Mouse (Mus musculus) urinary bladder, postnatal 25 days (tissue): Measurements from ENCODE around the gene Ccdc57.

Source experiments
- DNase-seq: peaks from one replicate; pipeline ENCODE4 v3.0.0; 2022; ENCODE audit warnings: low spot score

Ccdc57 gene

GRCm38 (mm10) chr11:120951731-120952730 is 19.4 kb upstream of the Ccdc57 start:
- no peak for DNase-seq

DNA sequence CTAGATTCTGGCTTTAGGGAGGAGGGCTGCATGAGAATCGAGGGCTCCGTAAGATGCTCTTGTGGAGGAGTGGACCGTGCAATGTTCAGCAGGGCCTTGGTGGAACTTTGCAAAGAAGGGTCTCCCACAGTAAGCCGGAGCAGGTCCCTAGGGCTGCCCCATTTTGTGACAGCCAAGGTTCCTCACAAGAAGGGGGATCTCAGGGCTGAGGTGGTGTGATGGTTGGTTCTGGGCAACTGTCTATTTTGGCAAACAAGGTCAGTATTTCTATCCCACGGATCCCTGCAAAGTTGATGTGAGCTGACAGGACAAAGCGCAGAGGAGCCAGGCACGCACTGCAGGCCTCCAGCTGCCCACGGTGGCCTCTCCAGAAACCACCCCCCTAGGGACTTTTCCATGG is 18.6 kb upstream of the Ccdc57 start:
- DNase-seq = no peak

DNA sequence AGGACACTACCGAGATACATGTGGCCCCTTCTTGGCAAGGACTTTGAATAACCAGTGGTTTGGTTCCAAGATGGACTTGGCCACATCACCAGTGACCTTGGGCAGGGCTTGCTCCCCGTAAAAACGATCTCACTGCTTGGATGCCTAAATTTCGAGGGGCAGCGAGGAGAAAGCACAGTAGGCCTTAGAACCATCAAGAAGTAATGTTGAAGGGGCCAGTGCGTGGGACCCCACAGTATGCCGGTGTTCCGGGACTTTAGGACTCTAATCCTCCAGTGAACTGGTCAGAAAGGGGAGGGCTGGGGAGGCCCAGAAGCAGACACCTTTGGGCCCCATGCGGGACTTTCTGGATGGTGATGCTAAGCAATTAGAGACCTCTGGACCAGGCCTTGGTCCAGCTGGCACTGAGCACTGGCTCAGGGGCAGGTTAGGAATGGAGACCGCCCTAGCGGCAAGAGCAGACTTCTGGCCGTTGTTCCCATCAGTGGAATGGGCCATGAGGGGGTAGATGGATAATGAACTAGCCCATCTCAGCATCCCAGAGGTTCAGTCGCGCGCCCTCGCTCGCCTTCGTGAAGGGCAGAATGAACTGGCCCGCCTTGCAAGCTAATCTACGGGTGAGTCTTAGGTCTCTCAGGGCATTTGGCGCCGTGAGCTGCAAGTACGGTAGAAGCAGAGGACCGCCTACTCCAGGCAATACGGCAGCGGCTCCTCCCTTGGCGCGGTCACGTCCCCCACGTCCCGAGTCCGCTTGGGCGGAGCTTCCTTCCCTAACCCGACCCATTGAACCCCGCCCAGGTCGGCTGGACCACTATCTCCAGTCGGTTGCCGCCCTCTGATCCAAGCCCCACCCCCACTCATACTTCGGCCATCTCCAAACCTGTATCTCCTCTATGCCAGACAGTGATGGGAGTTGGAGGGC is 17.9 kb upstream of the Ccdc57 start:
- peak; percentile 79 for DNase-seq

DNA sequence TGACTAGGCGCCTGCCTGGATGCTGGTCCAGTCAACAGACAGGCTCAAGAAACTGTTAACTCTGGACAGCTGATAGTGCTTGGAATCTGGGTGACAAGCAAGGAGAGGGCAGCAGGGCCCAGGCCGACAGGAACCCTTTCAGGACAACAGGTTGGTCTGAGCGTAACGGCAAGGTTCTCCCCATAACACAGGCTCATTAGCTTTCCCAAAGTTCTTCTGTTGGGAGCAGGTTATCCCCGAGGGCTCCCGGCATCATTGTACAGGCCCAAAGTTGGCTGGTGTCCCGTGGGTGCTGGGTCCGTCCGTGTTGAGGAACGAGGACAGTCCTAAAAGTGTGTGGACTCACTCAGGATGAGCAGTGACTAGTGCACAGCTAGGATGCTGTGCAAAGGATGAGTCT is 17.2 kb upstream of the Ccdc57 start:
- no peak for DNase-seq

DNA sequence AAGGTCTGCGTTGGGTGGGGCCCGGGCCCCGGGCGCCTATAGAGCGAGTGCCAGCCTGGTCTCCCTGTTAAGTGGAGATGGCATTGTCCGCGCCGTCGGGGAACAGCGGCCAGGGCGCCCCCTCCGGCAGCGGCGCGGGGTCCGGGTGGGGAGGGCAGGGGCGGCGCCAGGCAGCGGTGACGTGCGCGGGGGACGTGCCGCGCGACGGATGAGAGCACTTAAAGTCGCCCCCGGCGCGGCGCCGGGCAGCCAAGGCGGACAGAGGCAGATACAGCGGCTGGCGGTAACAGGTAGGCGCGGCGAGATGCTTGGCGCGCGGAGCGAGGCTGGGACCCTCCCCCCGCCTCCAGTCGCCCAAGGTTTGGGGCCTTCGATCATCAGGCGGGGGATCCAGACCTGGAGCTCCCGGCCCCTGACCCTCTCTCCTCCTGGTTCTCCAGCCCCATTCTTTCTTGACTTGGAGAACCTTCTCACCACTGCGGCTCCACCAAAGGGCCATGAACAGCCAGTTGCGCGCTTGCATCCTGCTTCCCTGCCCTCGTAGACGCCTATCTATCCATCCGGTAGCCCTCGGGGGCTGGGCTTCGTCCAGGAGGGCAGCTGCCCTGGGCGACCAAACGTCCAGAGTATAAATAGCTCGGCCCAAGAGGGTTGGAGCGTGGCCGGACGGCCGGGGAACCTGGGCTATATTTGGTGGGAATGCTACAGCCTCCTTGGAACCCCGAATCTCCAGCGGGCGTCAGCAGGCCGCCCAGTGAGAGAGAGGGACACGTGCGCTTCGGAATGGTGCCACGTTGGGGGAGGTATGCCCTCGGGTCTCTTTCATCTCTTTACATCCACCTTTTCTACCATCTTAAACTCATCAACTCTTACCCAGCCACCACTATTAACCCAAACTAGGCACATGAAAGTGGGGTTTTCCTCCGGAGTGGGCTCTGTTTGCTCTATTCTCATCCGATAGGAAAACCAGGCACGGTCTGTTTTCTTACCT is 16.5 kb upstream of the Ccdc57 start:
- DNase-seq = no peak

DNA sequence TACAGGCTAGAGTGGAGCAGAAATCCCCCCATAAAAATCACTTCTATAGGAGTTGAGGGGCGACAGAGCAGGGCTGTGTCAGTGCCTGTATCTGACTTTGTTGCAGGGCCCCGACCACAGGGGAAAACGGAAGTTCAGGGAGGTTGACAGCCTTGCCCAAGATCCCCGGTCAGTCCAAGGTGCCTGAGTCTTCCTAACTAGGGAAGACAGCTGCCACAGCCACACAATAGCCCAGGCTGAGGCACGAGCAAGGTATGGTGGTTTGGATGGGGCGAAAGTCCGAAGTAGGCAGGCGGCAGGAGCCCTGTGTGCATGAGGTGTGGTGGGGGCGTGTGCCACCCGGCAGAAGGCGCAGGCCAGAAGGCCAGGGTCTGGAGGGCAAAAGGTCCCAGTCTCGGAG is 15.7 kb upstream of the Ccdc57 start, which contains the start of gene Slc16a3:
Gene Slc16a3, plus strand, starts transcription at position 153 of the 400 bp plus-strand sequence.
- DNase-seq = no peak

GRCm38 (mm10) chr11:120945926-120946325 is 13.3 kb upstream of the Ccdc57 start:
- peak; percentile 50 for DNase-seq

- DNase-seq = no peak
Observed at GRCm38 (mm10) chr11:120945266-120945665, 12.6 kb upstream of the Ccdc57 start.

DNA sequence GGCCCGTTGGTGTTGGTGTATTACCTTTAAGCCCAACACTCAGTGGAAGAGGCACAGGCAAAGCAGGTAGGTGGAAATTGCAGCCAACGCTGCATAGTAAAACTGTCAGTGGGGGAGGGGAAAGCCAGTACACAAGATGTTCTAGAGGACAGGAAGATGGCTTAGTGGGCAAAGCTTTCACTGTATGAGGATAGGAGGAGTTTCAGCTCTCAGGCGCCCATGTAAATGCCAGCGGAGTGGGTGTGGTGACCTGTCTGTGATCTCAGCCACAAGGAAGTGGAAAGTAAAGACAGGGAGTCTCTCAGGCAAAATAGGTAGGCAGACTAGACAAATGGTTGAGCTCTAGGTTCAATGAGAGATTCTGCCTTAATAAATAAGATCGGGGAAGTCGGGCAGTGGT is 8.3 kb upstream of the Ccdc57 start:
- no peak for DNase-seq

- DNase-seq = no peak
Observed at GRCm38 (mm10) chr11:120939712-120940341, 7.2 kb upstream of the Ccdc57 start.

- no peak for DNase-seq
Observed at GRCm38 (mm10) chr11:120938795-120939194, 6.1 kb upstream of the Ccdc57 start.

DNA sequence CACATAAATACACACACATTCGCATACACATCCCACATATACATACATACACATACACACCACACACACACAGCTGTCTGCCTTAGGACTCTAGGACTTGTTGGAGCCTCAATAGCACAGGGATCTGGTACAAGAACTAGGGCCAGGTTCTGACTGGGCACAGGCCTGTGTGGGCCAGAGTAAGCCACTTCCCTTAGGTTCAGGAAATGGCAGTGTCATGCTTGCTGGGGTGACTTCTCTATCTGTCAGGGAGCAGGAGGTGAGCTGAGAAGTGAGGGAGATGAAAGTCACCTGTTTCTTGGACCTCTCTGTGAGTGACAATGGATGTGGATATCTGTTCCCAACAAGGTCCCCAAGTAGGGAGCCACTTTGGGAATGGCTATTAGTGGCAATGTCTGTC is 5.3 kb upstream of the Ccdc57 start:
- no peak for DNase-seq

DNA sequence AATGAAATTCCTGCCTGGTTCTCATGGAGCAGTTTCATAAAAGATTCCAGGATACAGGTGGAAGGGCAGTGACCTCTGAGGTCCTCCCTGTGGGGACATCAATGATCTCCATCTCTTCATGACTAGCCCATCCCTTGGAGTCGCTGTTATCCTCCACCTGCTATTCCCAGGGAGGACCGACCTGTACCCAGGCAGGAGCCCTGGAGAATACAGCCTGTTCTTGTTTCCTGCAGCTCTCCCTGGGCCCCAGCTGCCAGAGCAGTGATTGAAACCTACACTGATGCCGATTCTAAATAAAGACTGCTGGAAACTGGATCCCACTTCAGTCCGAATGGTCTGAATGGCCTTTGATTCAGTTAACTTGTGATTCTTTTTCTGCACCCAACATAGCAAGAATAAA is 1.2 kb downstream of the Ccdc57 start:
- no peak for DNase-seq

GRCm38 (mm10) chr11:120928468-120928867 is 4.2 kb downstream of the Ccdc57 start:
- DNase-seq = no peak

DNA sequence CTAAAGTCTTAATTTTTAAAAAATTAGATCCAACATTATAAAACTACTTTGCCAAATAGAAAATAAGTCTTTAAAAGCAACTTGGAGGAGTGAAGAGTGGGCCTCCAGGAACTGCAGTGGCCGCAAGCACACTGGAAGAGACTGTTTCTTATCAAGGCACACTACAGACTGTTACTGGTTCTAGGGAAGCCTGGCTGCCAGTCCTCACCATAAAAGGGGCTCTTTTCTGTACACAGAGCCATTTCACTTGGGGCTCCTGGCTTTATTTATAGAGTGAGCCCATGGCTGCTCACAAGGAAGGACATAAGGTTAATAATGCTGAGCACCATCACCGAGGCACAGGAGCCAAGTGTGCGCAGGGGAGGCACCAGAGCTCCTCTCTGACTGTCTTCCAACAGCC is 10.1 kb downstream of the Ccdc57 start:
- DNase-seq = no peak

DNA sequence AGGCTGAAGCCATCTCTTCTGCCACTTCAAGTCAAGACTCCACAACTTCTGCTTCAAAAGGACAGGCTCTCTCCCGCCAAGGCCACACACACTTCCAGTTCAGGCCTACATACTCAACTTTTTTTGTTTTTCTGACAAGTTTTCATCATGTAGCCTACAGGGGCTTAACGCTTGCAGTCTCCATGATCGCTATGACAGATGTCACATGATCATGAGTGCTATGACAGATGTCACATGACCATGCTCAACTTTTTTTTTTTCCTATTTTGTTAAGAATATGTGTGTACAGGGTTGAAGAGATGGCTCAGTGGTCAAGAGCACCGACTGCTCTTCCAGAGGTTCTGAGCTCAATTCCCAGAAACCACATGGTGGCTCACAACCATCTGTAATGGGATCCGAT is 14.9 kb downstream of the Ccdc57 start:
- DNase-seq = no peak

GRCm38 (mm10) chr11:120916477-120916876 is 16.2 kb downstream of the Ccdc57 start:
- DNase-seq = no peak

DNA sequence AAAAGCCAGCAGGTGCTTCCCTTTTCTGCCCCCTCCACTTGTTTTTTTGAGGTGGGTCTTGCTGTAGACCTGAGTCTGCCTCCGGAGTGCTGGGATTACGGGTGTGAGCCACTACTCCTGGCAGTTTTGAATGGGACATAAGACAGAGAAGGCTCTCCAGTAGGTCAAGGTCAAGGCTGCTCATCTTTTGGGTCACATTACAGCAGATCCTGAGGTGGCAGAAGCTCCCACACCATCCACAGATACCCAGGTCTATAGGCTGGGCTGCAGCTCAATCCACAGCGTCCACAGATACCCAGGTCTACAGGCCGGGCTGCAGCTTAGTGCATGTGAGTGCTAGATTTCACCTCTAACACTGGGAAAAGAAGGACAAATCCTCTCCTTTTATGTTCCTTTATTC is 18.9 kb downstream of the Ccdc57 start:
- no peak for DNase-seq

GRCm38 (mm10) chr11:120905430-120905873 is 27.2 kb downstream of the Ccdc57 start:
- DNase-seq = peak; percentile 72

DNA sequence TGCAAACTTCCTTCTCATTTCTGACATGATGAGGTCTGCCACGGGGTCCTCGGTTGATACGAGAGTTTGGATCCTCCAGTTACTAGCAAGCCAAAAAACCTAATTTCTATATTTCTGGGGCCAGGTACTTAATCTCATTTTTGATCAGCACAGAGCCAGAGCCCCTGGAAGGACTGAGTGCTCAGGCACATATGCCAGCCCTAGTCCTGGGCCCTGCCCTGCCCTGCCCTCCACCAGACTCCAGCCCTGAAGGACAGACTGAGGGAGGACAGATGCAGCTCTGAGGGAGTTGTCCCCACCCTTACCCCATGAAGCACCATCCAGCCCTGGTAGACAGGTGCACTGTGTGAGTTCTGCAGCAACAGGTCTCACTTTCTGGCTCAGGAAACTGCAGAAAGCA is 28.1 kb downstream of the Ccdc57 start:
- no peak for DNase-seq
